Mouse (Mus musculus) G1E (cell line): ENCODE data around the gene Galc. TPM values are rescaled to one million over a fixed set of nuclear protein-coding genes. Genes with fewer than 3 reads are reported as not detected.

ENCODE experiments used
- ATAC-seq: 2 replicates; pipeline ENCODE4 v1.8.0; 2016; ENCODE audit warnings: mild to moderate bottlenecking; ENCODE audit not compliant: insufficient number of reproducible peaks, poor library complexity, low FRiP score, severe bottlenecking; ENCODE audit errors: extremely low read depth
- DNase-seq: peaks from one replicate; pipeline ENCODE4 v3.0.0; 2012; ENCODE audit warnings: low spot score
- H3K27me3 ChIP-seq: 2 replicates; pipeline ENCODE4 v1.6.1; 2012; ENCODE audit warnings: mild to moderate bottlenecking, low read length, inconsistent platforms; ENCODE audit not compliant: insufficient read depth
- H3K36me3 ChIP-seq: replicated peaks from 2 replicates; pipeline ENCODE3; 2012; ENCODE audit warnings: mild to moderate bottlenecking, inconsistent platforms
- H3K4me1 ChIP-seq: 2 replicates; pipeline ENCODE4 v1.6.1; 2012; ENCODE audit warnings: low read depth, low read length, inconsistent platforms, mixed read lengths; ENCODE audit not compliant: insufficient read depth
- H3K4me3 ChIP-seq: 2 replicates; pipeline ENCODE4 v1.5.1; 2012; ENCODE audit warnings: low read depth, mild to moderate bottlenecking, inconsistent platforms, low read length, moderate library complexity, mixed read lengths
- H3K9me3 ChIP-seq: replicated peaks from 2 replicates; pipeline ENCODE4 v1.6.1; 2012; ENCODE audit warnings: inconsistent platforms
- CTCF ChIP-seq: IDR thresholded peaks from 2 replicates; pipeline ENCODE4 v1.5.1; 2012; ENCODE audit warnings: low read depth, low read length, inconsistent platforms, mixed read lengths
- GATA1 ChIP-seq: IDR thresholded peaks from 2 replicates; pipeline ENCODE4 v1.6.1; 2012; ENCODE audit warnings: borderline replicate concordance, low read length, inconsistent platforms, mixed read lengths
- GATA2 ChIP-seq: IDR thresholded peaks from 2 replicates; pipeline ENCODE4 v1.6.1; 2012; ENCODE audit warnings: low read depth, low read length, inconsistent platforms, borderline replicate concordance
- POLR2AphosphoS5 ChIP-seq: IDR thresholded peaks from 2 replicates; pipeline ENCODE4 v1.6.1; 2012; ENCODE audit warnings: low read depth, low read length, inconsistent platforms; ENCODE audit not compliant: insufficient replicate concordance
- TAL1 ChIP-seq: conservative IDR thresholded peaks from 2 replicates; pipeline ENCODE4 v1.6.1; 2012; ENCODE audit warnings: low read depth, low read length, inconsistent platforms, mixed read lengths
- polyA plus RNA-seq: library from polyadenylated mRNA; stranded (reverse); fragments of >175 nt; gene quantifications from 2 replicates; pipeline ENCODE4 v1.2.3, GENCODE M21; 2012
- total RNA-seq, 2 experiments: library from RNA; stranded (forward) in 1 of 2; stranded (reverse) in 1 of 2; fragments of 200-1000 nt in 1 of 2; fragments of >200 nt in 1 of 2; fragmentation: Nextera tagmentation in 1 of 2; gene quantifications; 2 replicates each; pipeline ENCODE4 v1.2.3; 2014 to 2017

The Galc gene
- total and polyA plus RNA-seq, 3 experiments, result 10.1 to 174 (median 131) TPM

DNA sequence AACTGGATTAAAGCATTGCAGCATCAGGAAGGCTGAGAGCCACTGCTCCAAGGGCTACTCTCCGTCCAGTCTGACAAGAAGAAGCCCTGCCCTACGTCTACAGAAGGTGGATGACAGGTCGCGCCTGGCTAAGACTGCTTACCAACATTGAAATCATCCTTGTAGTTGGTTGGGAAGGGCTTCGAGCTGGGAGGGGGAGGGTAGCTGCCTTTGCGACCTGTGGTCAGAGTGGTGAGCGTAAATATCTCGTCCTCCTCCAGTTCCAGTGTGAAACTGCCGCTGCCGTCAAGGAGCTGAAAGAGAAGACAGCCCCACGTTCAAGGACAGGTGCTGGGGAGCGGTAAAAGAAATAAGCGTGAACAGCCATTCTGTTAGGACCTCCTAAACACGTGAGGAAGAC lies 45.1 kb downstream of the Galc start:
- ATAC-seq, result no peak
- TF ChIP-seq GATA1 (no peak), CTCF (no peak), TAL1 (no peak), GATA2 (no peak), POLR2AphosphoS5 (no peak)
- DNase-seq, result no peak
- peaks cover 9% of the 10 kb centered on the region for H3K4me1 ChIP-seq
- H3K36me3 ChIP-seq, result peaks cover 73% of the 10 kb centered on the region
- H3K9me3 ChIP-seq, result no peaks in the 10 kb centered on the region
- H3K27me3 ChIP-seq, result no peaks in the 10 kb centered on the region
- H3K4me3 ChIP-seq, result no peak overlapping the region

DNA sequence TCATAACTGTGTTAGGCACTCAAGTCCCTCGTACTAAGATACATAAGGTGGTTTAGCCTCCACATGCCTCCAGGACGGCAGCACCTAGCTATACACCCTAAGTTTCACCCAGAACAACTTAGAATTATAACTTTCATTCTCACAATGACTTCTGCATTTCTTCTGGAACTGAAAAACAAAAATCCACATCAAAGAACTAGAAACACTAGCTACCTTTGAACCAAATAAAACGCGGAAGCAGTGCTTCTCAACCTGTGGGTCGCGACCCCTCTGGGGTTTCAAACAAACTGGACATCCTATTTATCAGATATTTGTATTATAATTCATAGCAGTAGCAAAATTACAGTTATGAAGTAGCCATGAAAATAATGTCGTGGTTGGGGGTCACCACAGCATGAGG lies 45.5 kb downstream of the Galc start:
- Histone ChIP-seq H3K4me3 (no peak overlapping the region), H3K4me1 (peaks cover 9% of the 10 kb centered on the region), H3K36me3 (peaks cover 77% of the 10 kb centered on the region), H3K9me3 (no peaks in the 10 kb centered on the region), H3K27me3 (no peaks in the 10 kb centered on the region)
- ATAC-seq (no peak), DNase-seq (no peak)
- no peak for TF ChIP-seq GATA2
- no peak for TF ChIP-seq GATA1
- TF ChIP-seq TAL1, result no peak
- TF ChIP-seq POLR2AphosphoS5, result no peak
- TF ChIP-seq CTCF, result no peak

GRCm38 (mm10) chr12:98213332-98213731 lies 45.9 kb downstream of the Galc start:
- Histone ChIP-seq H3K27me3 (no peaks in the 10 kb centered on the region), H3K4me1 (peaks cover 9% of the 10 kb centered on the region), H3K4me3 (no peak overlapping the region), H3K36me3 (peaks cover 79% of the 10 kb centered on the region), H3K9me3 (no peaks in the 10 kb centered on the region)
- ATAC-seq (no peak), DNase-seq (no peak)
- TF ChIP-seq GATA1 (no peak), POLR2AphosphoS5 (no peak), TAL1 (no peak), GATA2 (no peak), CTCF (no peak)

DNA sequence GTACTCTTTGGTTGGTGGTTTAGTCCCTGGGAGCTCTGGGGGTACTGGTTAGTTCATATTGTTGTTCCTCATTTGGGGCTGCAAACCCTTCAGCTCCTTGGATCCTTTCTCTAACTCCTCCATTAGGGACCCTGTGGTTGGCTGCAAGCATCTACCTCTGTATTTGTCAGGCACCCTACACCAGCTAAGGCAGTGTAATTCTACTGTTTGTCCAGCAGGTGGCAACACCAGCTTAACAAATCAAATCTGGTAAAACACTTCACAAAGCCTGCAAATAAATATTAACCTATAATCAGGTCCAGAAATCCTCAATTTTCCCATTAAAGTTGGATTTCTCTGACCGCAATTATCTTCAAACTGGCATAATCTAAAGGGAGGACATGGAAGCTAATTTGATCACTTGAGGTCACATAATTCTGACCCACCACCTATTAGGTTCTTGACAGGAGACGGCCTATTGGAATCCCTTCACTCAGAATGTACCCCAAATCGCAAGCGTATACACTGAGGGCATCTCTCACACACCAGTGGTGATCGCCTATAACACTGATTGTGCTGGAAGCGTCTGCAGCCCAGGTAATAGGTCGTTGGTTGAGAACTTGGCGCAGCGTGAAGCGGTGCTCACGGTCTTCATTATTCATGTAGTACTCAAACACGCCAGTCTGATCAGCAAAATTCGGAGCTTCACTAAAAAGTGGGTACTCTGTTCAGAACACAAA lies 46.6 kb downstream of the Galc start:
- DNase-seq (no peak), ATAC-seq (peak; percentile 59)
- Histone ChIP-seq H3K4me1 (peaks cover 9% of the 10 kb centered on the region), H3K27me3 (no peaks in the 10 kb centered on the region), H3K4me3 (no peak overlapping the region), H3K9me3 (no peaks in the 10 kb centered on the region), H3K36me3 (peaks cover 85% of the 10 kb centered on the region)
- TF ChIP-seq TAL1, result no peak
- TF ChIP-seq CTCF, result peak; percentile 87
- no peak for TF ChIP-seq GATA2
- no peak for TF ChIP-seq POLR2AphosphoS5

DNA sequence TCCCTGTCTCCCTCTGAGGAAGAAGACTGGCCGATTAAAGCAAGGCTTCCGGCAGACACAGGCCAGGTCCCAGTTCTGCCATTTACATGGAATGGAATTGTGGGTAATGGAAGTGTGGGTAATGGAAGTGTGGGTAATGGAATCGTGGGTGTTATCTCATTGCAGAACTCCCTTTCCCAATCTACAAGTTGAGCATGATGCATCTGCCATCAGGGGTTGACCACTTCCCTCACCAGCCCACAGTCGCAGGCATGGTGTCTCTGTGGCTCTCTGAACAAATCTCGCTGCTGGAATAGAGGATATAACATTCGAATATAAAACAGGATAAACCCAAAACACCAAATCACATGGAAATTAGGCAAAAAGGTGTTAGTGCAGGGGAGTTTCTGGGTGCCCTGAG lies 48.8 kb downstream of the Galc start:
- peaks cover 6% of the 10 kb centered on the region for H3K4me1 ChIP-seq
- H3K36me3 ChIP-seq, result peaks cover 94% of the 10 kb centered on the region
- H3K9me3 ChIP-seq, result no peaks in the 10 kb centered on the region
- no peaks in the 10 kb centered on the region for H3K27me3 ChIP-seq
- DNase-seq, result no peak
- no peak for TF ChIP-seq GATA2
- no peak for TF ChIP-seq POLR2AphosphoS5
- no peak for TF ChIP-seq TAL1
- ATAC-seq, result no peak
- no peak overlapping the region for H3K4me3 ChIP-seq

DNA sequence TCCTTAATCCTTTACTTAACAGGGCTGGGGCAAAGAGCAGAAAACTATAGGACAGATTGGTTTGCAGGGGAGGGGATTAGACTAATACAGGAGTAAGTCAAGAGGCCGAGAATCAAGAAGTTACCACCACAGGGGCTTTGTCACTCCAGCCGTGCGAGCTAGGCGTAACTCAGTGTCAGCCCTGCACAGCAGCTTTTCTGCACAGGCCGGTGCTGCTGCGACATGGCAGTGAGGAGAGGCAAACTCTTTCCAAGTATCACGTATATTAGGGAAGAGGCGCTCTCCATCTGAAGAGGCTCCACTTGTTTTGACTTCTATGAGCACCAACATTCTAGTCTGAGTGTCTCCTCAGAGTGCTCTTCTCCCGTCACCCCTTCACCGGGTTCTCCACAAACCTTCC lies 51.2 kb downstream of the Galc start:
- ATAC-seq, result no peak
- peaks cover 94% of the 10 kb centered on the region for H3K36me3 ChIP-seq
- TF ChIP-seq GATA2, result no peak
- no peak for TF ChIP-seq POLR2AphosphoS5
- no peak for TF ChIP-seq TAL1
- TF ChIP-seq CTCF, result no peak
- TF ChIP-seq GATA1, result no peak
- H3K4me3 ChIP-seq, result no peak overlapping the region
- H3K4me1 ChIP-seq, result no peaks in the 10 kb centered on the region
- no peaks in the 10 kb centered on the region for H3K9me3 ChIP-seq
- DNase-seq, result no peak
- H3K27me3 ChIP-seq, result no peaks in the 10 kb centered on the region

DNA sequence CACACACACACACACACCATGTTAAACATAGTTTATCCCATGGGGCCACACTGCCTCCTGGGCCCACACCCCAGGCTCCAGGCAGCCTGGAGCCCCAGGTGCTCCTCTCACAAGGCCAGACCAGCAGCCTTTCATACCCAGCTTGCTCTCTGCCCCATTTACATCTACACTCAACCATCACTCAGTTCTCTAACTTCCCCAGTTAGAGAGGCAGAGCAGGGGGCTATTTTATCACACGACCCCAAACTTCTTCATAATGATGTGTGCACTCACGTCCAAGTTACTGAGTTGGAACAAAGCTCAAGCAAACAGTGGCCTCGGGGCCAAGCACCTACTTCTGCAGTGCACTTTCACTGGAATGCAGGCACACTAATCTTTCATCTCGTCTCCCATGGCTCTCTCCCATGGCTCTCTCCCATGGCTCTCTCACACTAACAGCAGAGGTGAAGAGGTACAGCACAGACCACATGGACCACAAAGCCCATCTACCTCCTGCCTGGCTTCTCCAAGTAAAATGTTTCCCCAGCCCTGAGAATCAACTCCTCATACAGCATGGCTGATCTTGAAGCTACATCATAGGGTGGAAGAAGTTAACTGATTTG lies 53.7 kb downstream of the Galc start:
- ATAC-seq (no peak), DNase-seq (no peak)
- no peaks in the 10 kb centered on the region for H3K27me3 ChIP-seq
- H3K36me3 ChIP-seq, result peaks cover 91% of the 10 kb centered on the region
- no peak overlapping the region for H3K4me3 ChIP-seq
- no peaks in the 10 kb centered on the region for H3K9me3 ChIP-seq
- TF ChIP-seq GATA2, result no peak
- no peak for TF ChIP-seq CTCF
- no peak for TF ChIP-seq TAL1
- no peak for TF ChIP-seq POLR2AphosphoS5
- TF ChIP-seq GATA1, result no peak
- H3K4me1 ChIP-seq, result no peaks in the 10 kb centered on the region
